Mouse (Mus musculus) testis, adult 2 months (tissue): ENCODE results near the gene Kif2c.

Source experiments
- CTCF ChIP-seq: fragments of 200-500 bp; IDR thresholded peaks from 2 replicates; pipeline ENCODE4 v1.5.1; 2012; ENCODE audit warnings: low read depth, mild to moderate bottlenecking, inconsistent platforms, low read length, moderate library complexity; ENCODE audit not compliant: control insufficient read depth, insufficient read depth, insufficient replicate concordance
- POLR2A ChIP-seq: fragments of 200-500 bp; IDR thresholded peaks from 2 replicates; pipeline ENCODE4 v1.6.1; 2012; ENCODE audit warnings: low read depth, mild to moderate bottlenecking, inconsistent platforms, low read length, moderate library complexity; ENCODE audit not compliant: control insufficient read depth

- TF ChIP-seq CTCF, result no peak
- TF ChIP-seq POLR2A, result no peak
Observed at GRCm38 (mm10) chr4:117125910-117126674, 56.3 kb downstream of the Kif2c start.
